Mouse (Mus musculus) liver, adult (tissue): ENCODE measurements around the gene Zfp784.

Source experiments
- GATA4 ChIP-seq: IDR thresholded peaks from 2 replicates; pipeline ENCODE4 v1.6.1; 2014; ENCODE audit warnings: mild to moderate bottlenecking, low read length; ENCODE audit not compliant: insufficient replicate concordance

The Zfp784 gene

GRCm38 (mm10) chr7:5038109-5038732 is at the start of gene Zfp784:
Zfp784 (minus strand) TSS chr7:5038446.
- TF ChIP-seq GATA4: peak; percentile 40; the same call in 1 of the 2 replicates

GRCm38 (mm10) chr7:5087886-5088285 is 49.6 kb upstream of the Zfp784 start:
- no peak for TF ChIP-seq GATA4

DNA sequence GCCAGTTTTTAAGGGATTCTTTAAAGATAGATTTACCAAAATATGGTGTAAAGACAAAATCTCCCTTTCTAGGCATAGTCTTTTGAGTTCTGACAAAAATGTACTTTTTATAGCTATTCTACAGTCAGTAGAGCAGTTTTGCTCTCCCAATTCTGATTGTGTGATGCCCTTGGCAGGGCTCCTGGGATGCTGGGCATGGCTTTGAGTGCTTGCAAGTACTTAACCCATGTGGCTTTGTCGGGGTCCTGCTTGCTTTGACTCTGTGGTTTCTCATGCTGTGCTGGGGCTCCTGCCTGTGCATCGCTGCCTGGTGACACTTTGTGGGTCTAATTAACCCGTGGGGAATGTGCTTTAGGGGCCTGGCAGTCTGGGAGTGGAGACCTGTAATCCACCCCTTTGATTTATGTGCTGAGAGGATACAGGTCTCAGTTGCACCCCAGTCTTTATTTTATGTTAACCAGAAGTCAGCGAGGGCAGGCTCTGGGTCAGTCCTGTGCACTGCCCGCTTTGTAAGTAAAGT is 48.7 kb upstream of the Zfp784 start:
- TF ChIP-seq GATA4: no peak

GRCm38 (mm10) chr7:5085512-5085911 is 47.3 kb upstream of the Zfp784 start:
- no peak for TF ChIP-seq GATA4

GRCm38 (mm10) chr7:5083325-5084105 is 45.3 kb upstream of the Zfp784 start:
- no peak for TF ChIP-seq GATA4

- no peak for TF ChIP-seq GATA4
These were observed 43.7 kb upstream of the Zfp784 start for GRCm38 (mm10) chr7:5081939-5082338.

- no peak for TF ChIP-seq GATA4
These were observed 43.0 kb upstream of the Zfp784 start for GRCm38 (mm10) chr7:5081241-5081640.

DNA sequence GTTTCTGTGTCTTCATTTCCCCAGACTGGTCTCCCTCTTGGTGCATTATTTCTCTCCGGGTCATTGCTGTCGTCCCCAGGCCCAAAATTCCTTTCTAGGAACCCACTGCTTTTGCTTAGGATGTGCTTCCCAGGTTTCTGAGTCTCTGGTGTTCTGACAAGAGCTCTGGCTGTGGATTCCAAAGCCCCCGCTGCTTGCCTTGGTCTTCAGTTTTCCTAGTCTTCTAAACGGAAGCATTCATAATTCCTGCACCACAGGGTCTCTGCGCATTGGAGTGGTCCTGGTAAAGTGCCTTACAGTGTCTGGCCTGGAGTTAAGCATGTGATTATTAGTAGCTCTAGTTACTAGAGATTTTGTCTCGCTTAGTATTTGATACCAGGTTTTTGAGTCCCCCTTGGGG is 42.6 kb upstream of the Zfp784 start:
- TF ChIP-seq GATA4: no peak

DNA sequence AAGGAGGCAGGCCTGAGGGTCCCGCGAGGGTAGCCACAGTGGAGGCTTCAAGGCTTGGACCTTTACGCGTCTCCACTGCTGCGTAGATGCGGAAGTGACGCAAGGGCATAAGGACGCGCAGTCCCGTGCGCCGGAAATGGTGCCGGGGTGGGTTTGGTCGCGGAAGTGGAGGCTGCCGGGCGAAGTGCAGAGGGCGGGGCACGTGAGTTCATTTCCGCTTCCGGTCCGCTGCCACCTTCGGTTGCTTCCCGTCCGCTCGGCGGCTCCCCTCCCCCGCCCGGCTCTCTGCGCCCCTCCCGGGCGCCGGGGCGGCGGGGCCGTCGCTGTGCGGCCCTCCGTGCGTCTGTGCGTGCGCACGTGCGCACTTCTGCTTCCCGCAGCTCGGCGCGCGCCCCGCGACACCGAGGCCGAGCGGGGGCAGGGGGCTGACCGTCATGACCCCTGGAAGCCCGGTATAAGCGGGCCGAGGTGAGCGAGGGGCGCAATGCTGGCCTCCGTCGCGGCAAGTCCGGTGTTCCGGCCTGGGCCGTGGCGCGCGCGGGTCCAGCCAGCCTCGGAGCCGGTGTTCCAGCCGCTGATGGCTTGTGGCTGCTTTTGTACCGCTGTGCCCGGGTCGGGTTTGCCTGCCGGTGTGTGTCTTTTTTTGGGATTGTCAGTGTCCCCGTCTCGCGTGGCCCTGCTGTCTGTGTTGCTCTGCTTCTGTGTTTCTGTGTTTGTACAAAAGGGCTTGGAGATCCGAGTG is 41.9 kb upstream of the Zfp784 start, which contains the start of gene Epn1:
Gene Epn1 (plus strand): TSS at position 226 of the 742 bp plus-strand sequence.
- TF ChIP-seq GATA4: peak; percentile 48; the same call in 1 of the 2 replicates

DNA sequence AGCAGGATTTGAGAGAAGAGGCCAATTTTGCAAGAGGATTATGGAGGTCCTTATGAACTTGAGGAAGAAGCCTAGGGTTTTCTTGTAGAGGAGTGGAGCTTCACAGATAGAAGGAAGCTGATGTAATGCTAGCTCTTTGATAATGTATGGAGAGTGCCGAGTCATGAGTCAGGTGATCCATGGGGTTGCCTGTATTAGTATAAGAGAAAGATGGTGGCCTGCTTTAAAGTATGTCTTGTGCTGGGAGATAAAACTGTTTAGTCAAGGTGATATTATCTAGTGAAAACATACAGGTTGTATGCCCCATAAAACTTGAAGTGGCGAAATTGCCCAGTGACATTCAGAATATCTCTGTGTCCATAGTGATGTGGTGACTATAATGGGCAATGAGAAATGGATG is 38.7 kb upstream of the Zfp784 start:
- no peak for TF ChIP-seq GATA4

- TF ChIP-seq GATA4: no peak
These were observed 36.7 kb upstream of the Zfp784 start for GRCm38 (mm10) chr7:5074984-5075383.

DNA sequence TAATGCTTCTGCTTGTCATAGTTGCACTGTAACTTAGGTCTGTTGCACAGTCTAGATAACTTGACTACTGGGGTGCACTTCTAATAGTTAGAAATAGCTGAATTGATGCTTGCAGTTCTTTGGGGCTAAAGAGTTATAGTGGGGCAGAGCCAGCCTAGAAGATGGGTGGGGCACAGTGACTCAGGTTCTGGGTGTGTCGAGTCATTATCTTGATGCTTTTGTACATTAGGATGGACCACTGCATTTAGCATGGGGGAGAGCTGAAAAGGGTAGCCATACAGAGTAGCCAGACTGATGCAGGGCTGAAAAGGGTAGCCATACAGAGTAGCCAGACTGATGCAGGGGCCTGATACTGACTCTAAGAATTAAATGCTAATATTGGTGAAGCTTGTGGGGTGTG is 35.3 kb upstream of the Zfp784 start:
- TF ChIP-seq GATA4: no peak

DNA sequence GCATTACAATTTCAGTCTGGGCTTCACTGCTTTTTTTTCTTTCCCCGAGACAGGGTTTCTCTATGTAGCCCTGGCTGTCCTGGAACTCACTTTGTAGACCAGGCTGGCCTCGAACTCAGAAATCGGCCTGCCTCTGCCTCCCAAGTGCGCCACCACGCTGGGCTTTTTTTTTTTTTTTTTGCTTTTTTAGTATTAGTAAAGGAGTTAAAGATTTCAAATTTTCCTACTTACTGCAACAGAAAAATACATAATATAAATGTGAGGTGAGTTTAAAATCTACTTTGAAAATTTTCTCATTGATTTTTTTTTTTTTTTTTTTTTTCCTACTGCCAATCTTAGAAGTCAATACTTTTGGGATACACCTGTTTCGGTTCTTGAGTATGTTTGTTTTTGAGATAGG is 26.6 kb upstream of the Zfp784 start:
- no peak for TF ChIP-seq GATA4

GRCm38 (mm10) chr7:5062360-5063001 is 24.2 kb upstream of the Zfp784 start:
- no peak for TF ChIP-seq GATA4

DNA sequence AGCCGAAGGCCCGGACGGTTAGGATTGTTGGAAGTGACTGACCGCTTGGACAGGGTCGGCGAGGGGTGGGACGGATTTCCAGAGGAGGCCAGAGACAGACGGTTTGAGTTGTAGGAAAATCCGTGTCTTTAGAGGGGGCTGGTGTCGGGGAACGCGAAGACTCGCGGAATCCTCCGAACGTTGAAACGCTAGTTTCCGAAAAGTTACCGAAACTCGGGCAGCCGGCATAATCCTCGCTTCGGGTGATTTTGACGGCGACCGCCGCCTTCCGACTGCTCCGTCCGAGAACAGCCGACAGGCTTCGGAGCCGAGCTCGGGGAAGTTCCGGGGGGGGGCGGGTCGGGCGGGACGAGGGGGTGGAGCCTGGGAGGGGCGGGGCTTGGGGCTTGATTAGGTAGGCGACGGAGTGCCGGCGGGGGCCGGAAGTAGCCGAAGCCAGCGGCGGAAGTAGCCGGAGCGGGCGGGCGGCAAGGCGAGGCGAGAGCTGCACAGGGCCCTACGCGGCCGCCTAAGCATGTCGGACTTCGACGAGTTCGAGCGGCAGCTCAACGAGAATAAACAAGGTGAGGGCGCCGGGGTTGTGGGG is 23.6 kb upstream of the Zfp784 start, which contains the start of gene U2af2:
Gene U2af2 (plus strand): TSS at position 370 of the 586 bp plus-strand sequence.
- peak; percentile 4; the same call in 1 of the 2 replicates for TF ChIP-seq GATA4
